Mouse (Mus musculus): ENCODE data around the gene Ranbp2. TPM values are rescaled to one million over a fixed set of nuclear protein-coding genes. Genes with fewer than 3 reads are reported as not detected.
"Not testable (repeated sequence)": the region's sequence is repeated elsewhere in the genome, so short reads cannot be mapped to it uniquely, and the experiment has no call there.

Gene Ranbp2
- total RNA-seq, 2 experiments from 2014 or later: 72.8 to 83.2 TPM

- no peak for DNase-seq (ENCODE audit: low spot score in 2 of 2)
These were observed 48.9 kb downstream of the Ranbp2 start for GRCm38 (mm10) chr10:58495637-58496036.

- DNase-seq (ENCODE audit: low spot score in 2 of 2): no peak
These were observed 50.0 kb downstream of the Ranbp2 start for GRCm38 (mm10) chr10:58496732-58497131.

DNA sequence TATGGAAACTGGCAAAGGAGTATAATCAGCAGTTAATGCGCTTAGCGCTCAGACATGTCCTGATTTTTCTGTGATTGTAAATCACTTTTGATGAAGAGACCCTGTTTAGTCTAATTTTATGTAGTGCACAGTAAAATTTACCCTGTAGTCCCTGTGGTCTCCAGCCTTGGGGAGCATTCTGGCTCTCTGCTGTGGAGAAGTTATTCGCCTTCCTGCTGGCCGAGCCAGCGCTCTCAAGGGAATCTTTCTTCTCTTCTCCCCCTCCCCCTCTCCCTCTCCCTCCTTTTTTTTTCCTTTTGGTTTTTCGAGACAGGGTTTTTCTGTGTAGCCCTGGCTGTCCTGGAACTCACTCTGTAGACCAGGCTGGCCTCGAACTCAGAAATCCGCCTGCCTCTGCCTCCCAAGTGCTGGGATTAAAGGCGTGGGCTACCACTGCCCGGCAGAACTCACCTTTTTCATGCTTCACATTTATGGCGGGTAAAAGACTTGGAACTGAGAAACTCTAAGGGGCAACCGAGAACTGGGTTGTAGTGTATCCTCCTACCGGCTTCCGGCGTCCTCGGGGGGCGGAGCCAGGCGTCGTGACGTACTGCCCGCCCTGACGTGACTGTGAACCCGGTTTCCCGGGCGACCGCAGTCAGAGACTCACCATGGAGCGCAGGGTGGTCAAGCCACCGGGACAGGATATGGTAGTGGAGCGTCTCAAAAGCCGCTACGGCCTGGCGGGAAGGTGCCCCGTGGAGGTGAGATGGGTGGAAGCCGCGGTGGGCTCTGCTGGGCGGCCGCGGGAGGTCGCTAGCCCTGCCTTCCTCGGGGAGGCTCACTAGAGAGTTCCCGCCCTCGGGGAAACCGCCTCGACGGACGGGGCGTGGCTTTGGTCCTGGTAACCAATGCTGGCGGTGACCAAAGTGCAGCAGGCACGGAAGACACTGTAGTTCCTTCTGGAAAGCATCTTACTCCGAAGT lies 50.9 kb downstream of the Ranbp2 start, which contains the start of gene Ccdc138:
Gene Ccdc138 (plus strand): TSS at position 629 of the 965 bp plus-strand sequence.
- peak; percentile 92 to 93 for DNase-seq (ENCODE audit: low spot score in 2 of 2)

- no peak for DNase-seq (ENCODE audit: low spot score in 2 of 2)
These were observed 51.8 kb downstream of the Ranbp2 start for GRCm38 (mm10) chr10:58498516-58498915.

DNA sequence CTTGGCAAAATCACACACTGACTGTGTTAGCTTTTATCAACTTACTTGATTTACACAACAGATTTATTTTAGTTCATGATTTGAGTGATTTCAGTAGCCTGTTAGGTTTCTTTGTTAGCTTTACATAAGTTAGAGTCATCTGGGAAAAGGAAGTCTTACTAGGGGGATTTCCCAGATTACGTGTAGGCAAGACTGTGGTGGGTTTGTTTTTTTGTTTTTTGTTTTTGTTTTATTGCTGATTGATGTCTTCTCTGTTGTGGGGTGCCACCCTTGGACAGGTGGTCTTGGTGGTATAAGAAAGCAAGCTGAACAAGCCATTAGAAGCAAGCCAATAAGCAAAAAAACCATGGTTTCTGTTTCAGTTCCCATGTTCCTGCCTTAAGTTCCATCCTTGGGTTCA lies 82.6 kb downstream of the Ranbp2 start:
- no peak for DNase-seq (ENCODE audit: low spot score in 2 of 2)

DNA sequence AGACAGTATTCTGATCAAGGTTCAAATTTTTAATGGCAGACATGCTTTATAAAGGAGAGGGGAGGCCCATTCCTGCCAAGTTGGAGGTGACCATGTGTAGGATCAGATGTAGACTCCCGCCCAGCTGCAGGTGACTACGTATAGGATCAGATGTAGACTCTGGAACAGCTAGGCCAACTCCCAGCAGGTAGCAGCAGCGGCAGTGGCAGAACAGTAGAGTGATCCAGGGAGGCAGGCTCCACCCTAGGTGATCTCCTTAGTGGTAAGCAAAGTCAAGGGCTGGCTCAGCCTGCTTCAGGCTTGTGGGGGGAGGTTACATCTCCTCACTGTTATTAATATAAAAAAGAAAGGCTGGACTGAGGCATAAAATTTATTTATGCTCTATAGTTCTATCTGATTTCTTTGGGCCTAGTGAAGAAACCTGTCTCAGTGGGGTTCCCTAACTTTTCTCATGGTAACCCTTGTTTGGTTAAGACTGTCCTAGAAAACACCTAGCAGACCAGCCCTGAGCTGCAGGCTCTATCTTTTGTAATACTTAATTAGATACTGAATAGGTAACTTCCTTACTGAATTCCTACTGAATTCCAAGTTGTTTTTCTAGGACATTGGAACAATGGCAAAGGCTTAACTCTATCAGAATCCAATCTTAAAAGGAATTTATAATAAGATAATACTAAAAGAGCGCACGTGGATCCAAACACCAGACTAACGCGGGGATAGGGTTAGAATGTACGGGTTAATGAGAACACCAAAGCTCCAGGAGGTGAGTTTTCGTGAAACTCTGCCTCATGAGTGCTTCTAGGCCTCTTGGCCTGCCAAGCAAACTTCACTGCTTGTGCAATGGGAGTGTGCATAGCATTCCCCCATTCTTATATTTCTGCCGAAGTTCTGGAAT lies 84.4 kb downstream of the Ranbp2 start:
- DNase-seq (ENCODE audit: low spot score in 2 of 2): no peak

DNA sequence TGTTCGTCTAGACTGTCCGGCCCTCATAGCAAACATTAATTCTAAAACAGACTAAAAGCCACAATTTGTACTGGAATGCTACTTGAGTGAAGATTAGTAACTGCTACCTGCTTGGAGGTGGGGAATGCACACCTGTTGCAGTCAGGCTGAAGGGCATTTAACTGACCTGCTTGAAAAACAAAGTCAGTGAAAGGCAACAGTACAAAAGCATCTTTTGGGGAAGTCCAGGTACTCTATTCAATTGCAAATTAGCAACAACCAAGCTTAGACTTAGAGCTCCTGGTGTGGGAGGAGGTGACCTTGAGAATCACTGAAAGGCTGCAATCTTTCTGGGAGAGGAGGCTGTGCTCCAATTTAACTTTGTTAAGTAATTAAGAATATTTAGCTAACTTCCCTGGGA lies 85.5 kb downstream of the Ranbp2 start:
- DNase-seq (ENCODE audit: low spot score in 2 of 2): no peak

- not testable (repeated sequence) for DNase-seq (ENCODE audit: low spot score in 2 of 2)
These were observed 89.6 kb downstream of the Ranbp2 start for GRCm38 (mm10) chr10:58536276-58536675.

GRCm38 (mm10) chr10:58540613-58541012 lies 93.9 kb downstream of the Ranbp2 start:
- DNase-seq (ENCODE audit: low spot score in 2 of 2): no peak

Other genes with a start within 250 kb of the Ranbp2 start
- gene AW822073, start 222.0 kb upstream of the Ranbp2 start, total RNA-seq (2021): not detected
- not detected for gene Duxf3, start 214.2 kb upstream of the Ranbp2 start, total RNA-seq (2021)
- gene Gm4981, start 210.2 kb upstream of the Ranbp2 start, total RNA-seq (2021): not detected
- gene Gcc2, start 191.4 kb upstream of the Ranbp2 start, total RNA-seq (2021): 10 to 100 TPM; 26.5 to 29.2 TPM
- 10 to 100 TPM; 35.4 to 46.2 TPM for gene Lims1, start 123.5 kb upstream of the Ranbp2 start, total RNA-seq (2021)
- gene Ccdc138, start 51.0 kb downstream of the Ranbp2 start, total RNA-seq (2021): 1 to 10 TPM; 2.2 to 3.7 TPM
- under 1 TPM; 0.10 to 0.22 TPM for gene Edar, start 228.7 kb downstream of the Ranbp2 start, total RNA-seq (2021)

Data from adrenal gland, adult 18-20 months (tissue).